Mouse (Mus musculus): ENCODE measurements around the gene Gm5105. TPM values are rescaled to one million over a fixed set of nuclear protein-coding genes. Genes with fewer than 3 reads are reported as not detected.

The Gm5105 gene
- total and polyA plus RNA-seq, 3 experiments, result not detected

GRCm38 (mm10) chr3:138068103-138068502, 915 bp upstream of the Gm5105 start:
- DNase-seq, result no peak

GRCm38 (mm10) chr3:138066348-138066856, 786 bp downstream of the Gm5105 start:
- DNase-seq, result no peak

GRCm38 (mm10) chr3:138065930-138066329, 1.3 kb downstream of the Gm5105 start:
- DNase-seq, result no peak

GRCm38 (mm10) chr3:138064732-138065645, 2.2 kb downstream of the Gm5105 start, which contains the start of gene 1110002E22Rik:
Gene 1110002E22Rik, plus strand, starts transcription at chr3:138065052.
- no peak for DNase-seq

GRCm38 (mm10) chr3:138063731-138064329, 3.4 kb downstream of the Gm5105 start:
- DNase-seq, result peak; percentile 62

- DNase-seq, result no peak
Measured at GRCm38 (mm10) chr3:138062673-138063072, 4.5 kb downstream of the Gm5105 start.

GRCm38 (mm10) chr3:138061205-138061911, 5.8 kb downstream of the Gm5105 start:
- no peak for DNase-seq

GRCm38 (mm10) chr3:138060429-138060828, 6.8 kb downstream of the Gm5105 start:
- no peak for DNase-seq

GRCm38 (mm10) chr3:138058226-138058625, 9.0 kb downstream of the Gm5105 start:
- no peak for DNase-seq

- no peak for DNase-seq
Measured at GRCm38 (mm10) chr3:138056976-138057375, 10.2 kb downstream of the Gm5105 start.

- peak; percentile 53 for DNase-seq
Measured at GRCm38 (mm10) chr3:138053969-138054368, 13.2 kb downstream of the Gm5105 start.

GRCm38 (mm10) chr3:138051431-138051830, 15.8 kb downstream of the Gm5105 start:
- no peak for DNase-seq

GRCm38 (mm10) chr3:138050772-138051171, 16.4 kb downstream of the Gm5105 start:
- no peak for DNase-seq

- no peak for DNase-seq
Measured at GRCm38 (mm10) chr3:138049555-138049954, 17.6 kb downstream of the Gm5105 start.

GRCm38 (mm10) chr3:138043316-138043715, 23.9 kb downstream of the Gm5105 start:
- peak; percentile 46 for DNase-seq

GRCm38 (mm10) chr3:138041591-138042301, 25.4 kb downstream of the Gm5105 start:
- DNase-seq, result no peak

GRCm38 (mm10) chr3:138040938-138041337, 26.2 kb downstream of the Gm5105 start:
- no peak for DNase-seq

- peak; percentile 62 for DNase-seq
Measured at GRCm38 (mm10) chr3:138033986-138034385, 33.2 kb downstream of the Gm5105 start.

- DNase-seq, result no peak
Measured at GRCm38 (mm10) chr3:138030563-138030962, 36.6 kb downstream of the Gm5105 start.

- peak; percentile 90 for DNase-seq
Measured at GRCm38 (mm10) chr3:138029351-138029750, 37.8 kb downstream of the Gm5105 start.

GRCm38 (mm10) chr3:138027575-138028362, 39.4 kb downstream of the Gm5105 start:
- no peak for DNase-seq
